Mouse (Mus musculus): Measurements from ENCODE around the gene Wasf2.

The Wasf2 gene

DNA sequence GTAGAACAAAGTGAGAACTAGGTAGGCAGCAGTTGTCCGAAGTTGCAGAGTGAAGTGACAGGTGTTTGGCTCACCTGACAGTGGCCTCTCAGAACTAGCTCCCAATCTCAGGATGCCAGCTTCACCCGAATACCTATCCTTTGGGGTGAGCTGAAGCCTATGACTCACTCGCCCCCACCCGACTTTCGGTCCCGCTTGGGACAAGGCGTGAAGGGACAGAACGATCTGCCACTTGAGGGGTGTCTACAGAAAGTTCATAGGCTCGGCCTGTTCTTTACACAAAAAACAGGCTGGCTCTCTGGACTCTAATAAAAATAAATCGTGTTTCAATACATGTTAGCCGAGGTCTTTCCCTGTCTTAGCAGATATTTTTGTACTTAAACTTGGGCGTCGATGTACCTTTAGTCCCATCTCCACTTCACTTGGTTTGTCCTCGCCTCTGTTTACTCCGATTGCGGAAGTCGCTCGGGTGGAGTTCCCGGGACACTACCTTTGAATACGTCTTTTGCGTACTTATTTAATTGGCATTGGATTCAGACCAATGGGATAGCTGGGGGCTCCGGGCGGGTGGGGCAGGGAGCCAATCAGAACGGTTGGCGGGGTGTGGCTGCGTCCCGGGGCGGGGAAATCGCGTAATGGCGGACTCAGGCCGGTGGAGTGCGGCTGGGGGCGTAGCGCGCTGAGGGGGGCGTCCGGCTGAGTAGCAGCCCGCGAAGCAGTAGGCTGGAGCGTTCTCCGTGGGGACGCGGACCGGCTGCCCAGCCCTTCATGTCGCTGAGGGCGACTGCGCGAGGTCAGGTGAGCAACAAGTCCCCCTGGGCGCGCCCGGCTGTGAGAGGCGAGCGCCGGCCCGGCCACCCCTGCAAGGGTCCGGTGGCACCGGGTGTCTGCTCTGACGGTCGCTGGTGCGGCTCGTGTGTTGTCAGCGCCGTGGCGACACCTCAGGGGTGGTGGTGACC, at the start of gene Wasf2:
Wasf2 (plus strand) TSS at position 575 of the 959 bp plus-strand sequence.
- peak; percentile 95 for ATAC-seq (ENCODE audit: low TSS enrichment)

DNA sequence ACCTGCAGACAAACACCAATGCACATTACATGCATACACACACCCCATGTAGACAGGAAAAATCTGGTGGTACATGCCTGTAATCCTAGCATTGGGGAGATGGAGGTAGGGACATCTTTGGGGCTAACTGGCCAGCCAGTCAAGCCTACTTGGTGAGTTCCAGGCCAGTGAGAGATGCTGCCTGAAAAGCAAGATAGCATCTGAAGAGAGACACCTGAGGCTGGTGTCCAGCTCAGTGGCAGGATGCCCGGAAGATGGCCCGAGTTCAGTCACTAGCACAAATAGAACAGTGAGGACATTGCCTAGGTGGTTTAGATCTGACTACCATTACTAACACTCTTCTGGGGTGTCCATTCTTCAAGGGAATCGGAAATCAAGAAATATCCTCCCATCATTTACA, 49.4 kb upstream of the Wasf2 start:
- ATAC-seq (ENCODE audit: low TSS enrichment) = no peak

DNA sequence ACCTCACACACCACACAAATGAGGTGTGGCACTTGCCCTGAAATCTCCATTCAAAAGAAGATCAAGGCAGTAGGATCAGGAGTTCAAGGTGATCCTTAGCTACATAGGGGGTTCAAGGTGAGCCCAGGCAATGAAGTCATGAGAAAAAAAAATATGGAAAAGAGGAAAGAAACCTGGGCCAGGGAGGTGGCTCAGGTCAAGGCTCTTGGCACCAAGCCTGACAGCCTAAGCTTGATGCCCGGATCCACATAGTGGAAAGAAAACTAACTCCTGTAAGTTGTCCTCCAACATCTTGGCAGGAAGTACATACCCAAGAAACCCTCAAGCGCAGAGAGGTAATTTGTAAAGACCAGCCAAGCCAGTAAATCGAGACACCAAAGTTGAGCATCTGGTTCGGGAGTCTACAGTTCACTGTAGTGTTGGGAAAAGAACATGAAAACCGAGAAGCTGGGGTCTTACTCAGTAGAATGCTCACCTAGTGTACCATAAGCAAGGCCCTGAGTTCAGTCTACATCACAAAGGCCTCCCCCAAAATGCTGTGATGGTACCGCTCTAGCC, 48.0 kb upstream of the Wasf2 start:
- no peak for ATAC-seq (ENCODE audit: low TSS enrichment)

DNA sequence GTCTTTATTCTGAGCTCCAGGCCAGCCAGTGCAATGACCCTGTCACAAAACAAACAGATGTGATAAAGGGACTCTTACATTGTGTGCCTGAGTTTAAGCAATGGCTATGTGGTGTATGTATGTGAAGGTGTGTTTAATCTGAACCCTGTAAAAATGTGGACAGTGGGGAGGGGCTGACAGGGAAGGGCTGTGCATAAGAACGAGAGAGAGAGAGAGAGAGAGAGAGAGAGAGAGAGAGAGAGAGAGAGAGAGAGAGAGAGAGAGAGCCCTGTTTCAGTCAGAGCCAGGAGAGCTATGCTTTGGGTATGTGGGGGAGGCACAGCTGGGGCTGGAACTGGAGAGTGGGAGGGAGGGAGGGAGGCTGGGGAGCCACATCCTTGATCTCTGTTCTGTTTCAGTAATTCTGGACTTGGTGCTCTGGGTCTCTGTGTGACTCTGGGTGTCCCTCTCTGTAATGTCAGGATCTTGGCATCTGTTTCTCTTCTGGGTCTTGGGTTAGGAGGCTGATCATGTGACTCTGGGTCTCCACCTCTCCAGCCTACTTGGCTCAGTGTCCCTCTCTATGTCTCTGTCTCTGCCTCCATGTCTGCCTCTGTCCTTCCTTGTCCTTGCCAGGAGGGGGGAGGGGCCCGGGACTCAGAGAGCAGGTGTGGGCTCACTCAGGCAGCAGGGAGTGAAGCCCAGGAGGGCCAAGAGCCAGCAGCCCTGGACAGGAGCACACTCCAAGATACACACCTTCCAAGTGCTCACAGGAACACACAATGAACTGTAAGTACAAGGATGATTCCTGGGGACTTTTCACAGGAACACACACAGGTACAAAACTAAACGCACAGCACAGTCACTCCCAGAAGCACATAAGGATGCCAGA, 46.1 kb upstream of the Wasf2 start:
- ATAC-seq (ENCODE audit: low TSS enrichment) = peak; percentile 39

DNA sequence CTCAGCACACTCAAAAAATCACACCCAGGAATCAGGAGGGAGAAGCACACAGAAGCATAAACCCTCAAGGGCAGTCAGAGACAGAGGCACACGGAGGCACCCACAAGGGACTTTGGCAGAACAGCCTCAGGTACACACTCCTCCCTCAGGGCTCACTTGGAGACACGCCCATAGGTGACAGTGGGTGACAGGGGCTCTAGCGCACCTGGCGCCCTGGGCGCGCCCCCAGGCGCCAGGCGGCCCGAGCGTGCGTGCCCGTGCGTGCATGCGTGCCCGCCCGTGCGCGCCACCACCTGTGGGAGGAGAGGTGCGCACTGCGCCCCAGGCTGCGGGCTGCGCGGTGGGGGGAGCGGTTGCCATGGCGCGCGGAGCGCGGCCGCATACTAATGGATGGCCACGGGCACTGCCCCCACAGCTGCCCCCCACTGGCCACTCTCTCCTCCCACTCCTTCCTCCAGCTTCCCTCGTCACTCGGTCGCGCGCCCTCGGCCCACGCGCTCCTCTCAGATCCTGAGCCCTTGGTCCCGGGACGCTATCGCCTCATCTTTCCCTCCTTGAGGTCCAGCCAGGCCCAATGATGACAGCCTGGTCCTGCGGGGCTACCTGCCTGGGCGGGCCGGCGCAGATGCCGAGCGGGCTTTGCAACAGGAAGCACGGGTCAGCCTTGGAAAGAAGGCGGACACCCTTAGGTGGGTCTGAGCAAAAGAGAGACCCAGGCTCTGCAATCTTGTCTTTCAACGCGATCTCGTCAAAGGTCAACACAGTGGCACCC, 45.1 kb upstream of the Wasf2 start:
- peak; percentile 28 for ATAC-seq (ENCODE audit: low TSS enrichment)

DNA sequence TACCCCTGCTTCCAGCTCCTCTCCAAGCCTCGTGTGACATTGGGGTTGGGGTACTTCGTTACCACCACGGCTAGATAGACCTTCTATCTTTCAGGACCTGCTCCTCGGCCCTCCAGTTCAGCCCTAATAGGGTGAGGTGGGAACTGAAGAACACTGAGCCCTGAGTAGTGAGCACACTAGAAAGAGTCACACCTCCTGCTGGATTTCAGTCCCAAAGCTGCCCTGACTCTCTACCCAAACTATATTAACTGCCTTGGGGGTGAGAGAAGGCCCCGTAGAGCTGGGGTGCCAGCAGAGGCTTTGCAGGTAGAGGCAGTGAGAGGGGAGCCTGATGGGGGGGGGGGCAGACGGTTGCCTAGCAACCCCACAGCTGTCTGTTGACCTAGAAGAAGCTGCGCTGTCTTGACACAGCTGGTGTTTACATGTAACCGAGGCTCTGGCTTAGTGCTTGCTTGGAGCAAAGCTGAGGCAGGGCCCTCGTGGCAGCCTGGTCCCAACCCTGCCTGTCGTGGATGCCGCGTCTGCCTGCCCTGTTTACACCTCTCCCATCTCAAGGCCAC, 44.4 kb upstream of the Wasf2 start:
- 0 out of 2 replicates have a peak, but pooled peaks have one; percentile 6 for ATAC-seq (ENCODE audit: low TSS enrichment)

DNA sequence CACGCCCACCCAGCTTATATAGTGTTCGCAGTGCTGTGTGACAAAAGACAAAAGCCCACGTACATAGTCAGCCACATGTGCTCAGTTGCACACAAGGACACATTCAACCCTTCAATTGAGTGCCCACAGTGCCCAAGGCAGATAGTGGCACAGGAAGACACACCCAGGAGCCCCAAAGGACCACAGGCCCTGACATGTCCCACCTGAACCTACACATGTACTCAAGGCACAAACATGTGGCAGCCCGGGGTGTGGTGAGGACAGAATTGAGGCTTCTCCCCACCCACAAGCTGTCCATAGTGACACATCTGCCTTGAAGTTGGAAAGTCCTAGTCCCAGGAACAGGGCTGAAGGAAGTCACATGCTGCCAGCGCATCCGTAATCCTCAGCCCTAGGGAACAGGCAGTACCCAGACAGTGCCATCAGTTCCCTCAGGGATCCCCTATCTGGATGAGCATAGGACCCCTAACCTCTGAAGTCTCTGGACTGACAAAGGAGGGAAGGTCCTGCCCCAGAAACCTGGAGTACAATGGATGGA, 43.1 kb upstream of the Wasf2 start:
- no peak for ATAC-seq (ENCODE audit: low TSS enrichment)

DNA sequence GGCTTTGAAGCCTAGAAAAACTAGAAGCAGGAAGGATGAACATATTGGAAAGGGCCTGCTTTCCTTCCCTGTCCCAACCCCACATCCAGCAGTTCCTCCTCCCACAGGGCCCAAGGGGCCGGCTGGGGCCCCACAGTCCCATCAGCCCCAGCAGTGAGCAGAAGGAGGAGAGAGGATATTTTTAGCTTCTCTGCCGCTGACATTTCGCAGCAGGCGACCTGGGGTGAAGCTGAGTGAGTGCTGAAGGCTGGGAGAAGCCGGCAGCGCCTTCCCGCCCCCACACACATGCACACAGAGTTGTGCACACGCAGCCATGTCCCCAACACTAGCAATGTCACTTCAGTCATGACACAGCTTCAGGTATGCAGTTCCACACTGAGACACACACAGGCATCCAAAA, 42.5 kb upstream of the Wasf2 start:
- ATAC-seq (ENCODE audit: low TSS enrichment) = no peak

DNA sequence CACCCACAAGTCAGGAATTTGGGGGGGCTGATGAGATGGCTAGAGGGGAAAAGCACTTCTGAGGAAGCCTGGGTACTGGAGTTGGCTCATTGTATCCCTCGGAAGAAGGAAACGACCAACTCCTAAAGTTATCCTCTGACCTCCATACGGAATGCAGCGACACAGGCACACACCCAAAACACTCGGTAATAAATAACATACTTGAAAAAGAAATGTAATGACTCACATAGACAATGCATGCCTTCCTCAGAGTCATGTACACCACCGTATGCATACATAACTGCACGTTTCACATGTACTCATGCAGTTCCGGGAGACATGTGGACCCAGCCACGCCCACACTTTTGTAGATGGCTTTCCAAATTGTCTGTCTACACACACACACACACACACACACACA, 41.0 kb upstream of the Wasf2 start:
- no peak for ATAC-seq (ENCODE audit: low TSS enrichment)

DNA sequence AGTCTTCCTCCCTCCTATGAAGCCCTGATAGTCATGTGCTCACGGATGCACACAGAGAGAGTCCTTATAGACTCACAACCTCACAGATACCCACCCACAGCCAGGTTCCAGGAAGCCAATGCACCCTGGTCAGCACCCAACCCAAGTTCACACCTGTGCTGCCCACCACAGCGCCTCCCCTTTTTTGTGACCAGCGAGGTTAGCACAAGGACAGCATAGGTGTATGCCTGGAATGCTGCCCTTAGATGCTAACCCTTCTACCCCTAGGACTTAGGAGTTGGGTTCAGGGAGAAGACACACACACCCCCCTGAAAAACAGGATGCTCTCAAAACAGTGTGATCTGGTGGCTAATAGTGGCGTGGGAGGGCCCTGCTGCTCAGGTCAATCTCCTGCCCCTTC, 40.5 kb upstream of the Wasf2 start:
- ATAC-seq (ENCODE audit: low TSS enrichment) = no peak

DNA sequence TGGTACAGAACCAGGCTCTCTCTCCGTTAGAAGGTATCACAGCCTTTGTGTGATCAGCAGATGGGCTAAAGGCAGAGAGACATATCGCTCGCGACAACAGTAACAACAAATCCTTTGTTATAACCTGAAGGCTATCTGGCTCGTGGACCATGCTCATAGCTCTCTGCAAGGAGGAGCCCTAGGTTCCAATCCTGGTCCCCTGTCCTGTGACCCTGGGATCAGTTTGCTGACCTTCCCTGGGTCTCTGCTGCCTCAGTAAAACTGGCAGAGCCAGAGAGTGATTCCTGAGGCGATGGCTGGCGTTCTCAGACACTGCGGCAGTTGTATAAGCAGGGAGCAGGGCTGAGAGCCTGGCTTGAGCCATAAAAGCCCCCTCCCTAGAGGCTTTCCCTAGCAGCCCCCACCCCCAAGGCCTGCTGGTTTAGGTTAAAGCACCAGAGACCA, 40.0 kb upstream of the Wasf2 start:
- no peak for ATAC-seq (ENCODE audit: low TSS enrichment)

DNA sequence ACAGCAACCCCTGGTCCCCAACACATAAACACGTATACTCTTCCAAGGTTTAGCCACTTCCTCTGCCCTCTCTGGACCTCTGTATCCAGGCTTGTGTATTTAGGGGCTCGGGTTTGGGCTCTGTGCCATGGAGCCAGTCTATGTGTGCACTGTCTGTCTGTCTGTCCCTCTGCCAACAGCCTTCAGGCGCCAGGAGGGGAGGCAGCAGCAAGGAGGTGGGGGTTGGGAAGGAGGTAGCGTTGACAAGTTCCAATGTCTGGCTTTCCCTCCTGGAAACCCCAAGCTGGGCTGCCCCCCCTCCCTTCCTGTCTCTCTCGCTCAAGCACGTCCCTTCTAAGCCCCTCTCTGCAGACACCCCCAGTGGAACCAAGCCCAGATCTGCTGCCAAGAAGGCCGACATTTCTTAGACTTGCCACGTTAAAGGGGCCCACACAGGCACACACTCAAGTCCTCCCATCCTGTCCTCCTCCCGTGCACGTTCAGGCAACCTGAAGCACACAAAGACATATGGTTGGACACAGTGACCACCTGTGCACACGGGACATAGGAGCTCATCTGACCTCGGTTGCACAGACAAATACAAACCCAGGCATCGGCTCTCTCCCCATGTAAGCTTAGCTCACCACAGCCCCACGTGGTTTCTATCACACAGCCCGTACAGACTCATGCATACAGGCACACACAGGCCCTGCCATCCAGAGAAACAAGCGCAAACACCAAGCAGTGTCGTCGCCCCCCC, 39.4 kb upstream of the Wasf2 start:
- ATAC-seq (ENCODE audit: low TSS enrichment) = peak; percentile 22; the same call in 1 of the 2 replicates

DNA sequence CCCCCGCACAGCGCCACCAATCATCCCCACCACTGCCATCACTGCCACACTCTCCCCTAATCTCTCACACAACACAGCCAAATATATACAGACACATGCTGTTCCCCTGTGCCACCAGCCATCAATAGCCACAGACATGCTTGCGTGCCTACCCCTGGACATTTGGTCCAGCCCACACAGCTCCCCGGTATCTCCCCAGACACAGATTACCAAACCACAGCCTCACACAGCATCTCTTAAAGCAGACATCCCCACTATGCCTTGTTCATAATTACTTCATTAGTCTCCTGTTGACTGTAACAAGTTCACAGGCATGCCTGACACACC, 38.9 kb upstream of the Wasf2 start:
- peak; percentile 2; the same call in 1 of the 2 replicates for ATAC-seq (ENCODE audit: low TSS enrichment)

DNA sequence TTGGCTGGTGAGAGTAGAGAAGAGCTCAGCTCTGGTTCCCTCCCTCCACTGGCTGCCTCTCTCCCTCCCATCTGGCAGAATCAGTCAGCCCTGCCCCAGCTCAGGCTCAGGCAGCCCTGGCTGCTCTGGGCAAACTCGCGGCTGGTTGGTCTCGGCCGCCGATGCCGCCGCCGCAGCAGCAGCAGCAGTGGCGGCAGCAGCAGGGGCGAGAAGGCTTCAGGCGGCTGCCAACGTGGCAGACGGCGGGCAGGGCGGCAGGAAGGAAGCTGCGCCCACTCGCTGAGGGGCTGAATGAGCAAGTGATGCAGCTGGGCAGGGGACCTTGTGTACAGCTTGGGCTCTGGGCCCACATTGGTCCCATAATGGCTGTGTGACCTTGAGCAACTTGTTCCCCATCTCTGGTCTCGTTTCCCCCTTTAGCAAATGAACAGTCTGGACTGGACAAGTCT, 37.8 kb upstream of the Wasf2 start:
- ATAC-seq (ENCODE audit: low TSS enrichment) = peak; percentile 64

DNA sequence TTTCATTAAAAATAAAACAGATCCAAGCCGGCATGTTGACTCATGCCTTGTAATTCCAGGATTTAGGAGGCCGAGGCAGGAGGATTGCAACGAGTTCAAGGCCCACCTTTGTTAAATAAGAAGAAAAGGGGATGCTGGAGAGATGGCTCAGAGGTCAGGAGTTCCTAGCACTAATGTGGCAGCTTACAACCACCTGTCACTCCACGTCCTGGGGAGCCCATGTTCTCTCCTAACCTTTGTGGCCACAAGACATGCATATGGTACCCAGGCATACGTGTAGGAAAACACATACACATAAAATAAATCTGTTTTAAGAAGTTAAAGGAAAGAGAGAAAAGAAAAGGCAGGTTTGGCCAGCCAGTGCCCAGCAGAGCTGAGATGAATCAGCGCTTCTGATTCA, 37.2 kb upstream of the Wasf2 start:
- no peak for ATAC-seq (ENCODE audit: low TSS enrichment)

DNA sequence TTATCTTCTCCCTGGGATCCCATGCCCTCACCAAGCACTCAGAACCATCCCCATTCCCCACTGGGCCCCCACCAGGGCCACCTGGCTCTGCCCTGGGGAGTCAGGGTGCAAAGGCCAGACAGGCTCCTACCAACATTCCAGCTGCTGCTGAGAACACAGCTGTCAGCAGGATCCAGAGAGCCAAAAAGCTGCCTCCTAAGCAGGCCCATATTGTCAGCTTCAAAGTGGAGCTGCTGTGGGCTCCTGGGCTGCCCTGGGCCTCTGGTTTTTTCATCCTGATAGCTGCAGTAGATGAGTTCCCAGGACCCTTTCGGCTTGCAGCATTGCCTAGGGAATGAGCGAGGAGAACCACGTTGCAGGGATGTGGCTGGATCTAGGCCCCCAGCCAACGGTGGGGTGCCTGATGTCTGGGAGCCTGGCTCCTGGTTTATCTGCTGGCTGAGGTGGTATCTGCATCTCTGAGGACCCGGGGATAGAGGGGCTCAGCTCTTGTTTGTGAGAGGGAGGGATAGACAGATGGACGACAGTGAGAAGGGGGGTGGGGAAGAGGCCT, 36.7 kb upstream of the Wasf2 start:
- no peak for ATAC-seq (ENCODE audit: low TSS enrichment)

DNA sequence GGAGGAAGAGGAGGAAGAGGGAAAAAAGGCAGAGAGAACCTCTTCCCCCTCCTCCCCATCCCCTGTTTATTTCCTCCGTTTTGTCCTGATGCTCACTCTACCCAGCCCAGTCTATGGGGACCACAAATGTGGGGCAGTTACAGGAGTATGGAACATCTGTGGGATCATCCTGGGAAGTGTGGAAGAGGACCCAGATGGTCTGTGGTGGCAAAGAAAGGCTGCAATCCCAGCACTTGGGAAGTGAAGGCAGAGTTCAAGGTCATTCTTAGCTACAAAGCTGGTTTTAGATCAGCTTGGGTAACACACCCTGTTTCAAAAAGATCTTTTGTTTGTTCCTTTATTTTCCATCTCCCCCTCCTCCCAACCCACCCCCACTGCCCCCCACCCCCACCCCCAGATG, 36.0 kb upstream of the Wasf2 start:
- no peak for ATAC-seq (ENCODE audit: low TSS enrichment)

DNA sequence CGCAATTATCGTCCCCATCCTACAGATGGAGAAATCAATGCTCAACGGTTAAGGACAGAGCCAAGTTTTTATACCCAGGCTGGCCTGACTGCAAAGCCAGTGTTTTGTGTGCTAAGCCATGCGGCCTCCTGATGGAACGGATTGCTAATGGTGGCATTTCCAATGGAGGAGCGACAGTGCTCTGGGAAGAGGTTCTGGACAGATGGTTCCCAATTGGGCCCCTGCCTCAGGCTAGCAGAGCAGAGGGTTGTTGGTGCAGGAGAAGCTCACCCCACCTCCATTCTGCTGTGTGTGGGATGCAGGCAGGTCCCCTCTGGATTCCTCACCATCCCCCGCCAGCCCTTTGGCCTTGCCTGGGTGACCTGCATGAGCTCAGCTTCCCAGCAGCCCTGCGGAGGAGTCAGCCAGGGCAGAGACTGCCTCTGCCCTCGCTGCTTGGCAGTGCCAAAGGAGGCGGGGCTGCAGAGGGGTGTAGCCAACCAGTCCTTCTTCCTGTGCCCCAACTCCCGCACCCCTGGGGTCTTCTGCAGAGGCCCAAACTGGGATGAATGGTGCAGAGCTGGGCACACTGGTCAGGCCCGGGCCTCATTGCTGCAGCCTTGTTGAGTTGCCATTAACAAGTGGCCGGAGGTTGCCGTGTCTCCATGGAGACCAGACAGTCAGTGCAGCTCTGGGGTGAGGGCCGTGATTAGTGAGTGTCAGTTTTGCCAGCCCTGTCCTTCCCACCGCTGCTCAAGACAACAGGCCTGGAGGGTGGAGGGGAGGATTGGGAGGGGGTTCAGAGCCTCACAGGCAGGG, 35.2 kb upstream of the Wasf2 start:
- ATAC-seq (ENCODE audit: low TSS enrichment) = peak; percentile 15; the same call in 1 of the 2 replicates

DNA sequence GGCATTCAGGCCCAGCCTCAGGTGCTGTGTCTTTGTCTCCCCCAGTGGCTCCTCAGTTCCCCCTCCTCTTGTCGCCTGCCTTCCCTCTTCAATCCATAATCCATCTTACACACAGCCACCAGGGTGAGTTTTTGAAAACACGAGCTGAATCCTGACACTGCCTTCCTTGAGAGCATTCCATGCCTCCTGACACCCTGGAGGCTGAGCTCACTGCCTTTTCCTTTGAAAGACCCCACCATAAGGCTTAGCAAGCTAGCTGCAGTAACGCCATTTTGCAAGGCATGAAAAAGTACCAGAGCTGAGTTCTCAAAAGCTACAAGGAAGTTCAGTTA, 34.6 kb upstream of the Wasf2 start:
- ATAC-seq (ENCODE audit: low TSS enrichment) = 0 out of 2 replicates have a peak, but pooled peaks have one; percentile 33
